Mouse (Mus musculus): ENCODE results near the gene Bcl2l13.
"Not testable (repeated sequence)": the region's sequence is repeated elsewhere in the genome, so short reads cannot be mapped to it uniquely, and the experiment has no call there.

Bcl2l13 gene

GRCm38 (mm10) chr6:120832097-120832496, 3.9 kb upstream of the Bcl2l13 start:
- DNase-seq = no peak

DNA sequence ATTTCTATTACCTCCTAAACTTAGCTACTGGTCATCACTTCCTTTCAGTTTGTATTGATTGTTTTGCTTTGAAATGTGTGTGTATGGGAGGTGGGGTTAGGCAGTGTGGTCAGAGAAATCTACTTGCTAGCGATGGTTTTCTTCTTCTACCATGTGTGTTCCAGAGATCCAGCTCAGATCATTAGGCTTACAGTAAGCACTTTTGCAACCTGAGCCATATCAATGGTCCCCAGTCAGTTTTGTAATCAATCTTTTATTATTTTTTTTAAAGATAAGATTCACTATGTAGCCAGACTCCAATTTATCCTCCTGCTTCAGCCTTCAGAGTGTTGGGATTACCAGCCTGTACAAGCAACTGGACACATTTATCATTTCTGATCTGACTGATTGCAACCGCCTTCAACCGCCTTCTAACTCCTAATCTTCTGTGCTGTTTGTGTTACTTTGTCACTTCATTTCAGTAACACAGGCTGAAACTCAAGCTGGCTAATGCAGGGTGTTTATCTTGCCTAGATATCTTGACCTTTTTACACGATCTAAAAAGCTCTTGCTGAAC, 1.2 kb upstream of the Bcl2l13 start:
- no peak for DNase-seq

DNA sequence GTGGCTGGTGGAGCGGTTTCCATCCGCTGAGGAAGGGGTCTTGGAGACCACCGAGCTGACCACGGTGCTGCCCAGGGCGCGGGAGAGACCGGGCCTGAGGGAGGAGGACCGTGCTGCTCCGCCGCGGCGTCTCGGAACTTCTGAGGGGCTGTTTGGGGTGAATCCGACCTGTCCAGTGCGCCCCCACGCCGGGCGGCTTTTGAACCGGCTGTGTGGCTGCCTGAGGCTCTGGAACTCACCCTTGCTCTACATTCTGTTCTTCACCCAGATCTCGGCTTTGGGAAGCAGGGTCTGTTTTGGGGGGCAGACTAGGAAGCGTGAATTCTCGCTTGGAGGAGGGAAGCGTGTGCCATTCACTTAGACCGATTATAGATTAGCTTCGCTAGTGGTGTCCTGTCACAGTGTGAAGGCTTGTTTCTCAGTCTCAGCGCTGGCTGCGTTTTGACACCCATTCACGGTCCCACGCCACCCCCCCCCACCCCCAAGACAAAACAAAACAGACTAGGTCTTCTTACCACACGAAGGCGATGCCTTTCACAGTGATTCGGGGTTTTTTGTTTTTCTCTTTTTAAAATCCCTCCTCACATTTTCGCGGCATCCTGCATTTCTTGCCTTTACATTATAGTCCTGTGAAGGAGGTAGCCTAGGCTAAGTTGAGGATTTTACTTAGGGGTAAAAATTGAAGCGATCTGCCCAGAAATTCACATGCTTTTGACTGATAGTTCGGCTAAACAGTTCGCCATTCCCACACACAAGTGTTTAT, 558 bp downstream of the Bcl2l13 start:
- DNase-seq = no peak

DNA sequence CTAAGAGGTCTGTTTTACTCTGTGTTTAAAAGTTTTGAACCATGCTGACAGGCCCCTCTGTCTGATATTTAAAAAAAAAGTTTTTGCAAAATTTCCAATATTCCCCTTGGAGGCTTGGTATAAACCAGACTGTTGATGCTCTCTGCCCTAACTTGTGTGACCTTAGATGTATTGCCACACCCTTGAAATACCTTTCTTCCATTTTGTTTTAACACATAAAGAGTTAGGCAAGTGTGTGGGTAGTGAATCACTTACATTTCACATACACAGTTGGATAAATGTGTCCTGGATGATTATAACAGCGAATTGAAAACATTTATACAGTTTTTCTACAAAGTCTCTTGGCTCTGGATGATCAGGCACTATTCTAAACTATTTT, 1.1 kb downstream of the Bcl2l13 start:
- no peak for DNase-seq

GRCm38 (mm10) chr6:120840258-120840657, 4.2 kb downstream of the Bcl2l13 start:
- DNase-seq = peak; percentile 77

GRCm38 (mm10) chr6:120841754-120842153, 5.7 kb downstream of the Bcl2l13 start:
- no peak for DNase-seq

- DNase-seq = not testable (repeated sequence)
Observed at GRCm38 (mm10) chr6:120850720-120851119, 14.7 kb downstream of the Bcl2l13 start.

DNA sequence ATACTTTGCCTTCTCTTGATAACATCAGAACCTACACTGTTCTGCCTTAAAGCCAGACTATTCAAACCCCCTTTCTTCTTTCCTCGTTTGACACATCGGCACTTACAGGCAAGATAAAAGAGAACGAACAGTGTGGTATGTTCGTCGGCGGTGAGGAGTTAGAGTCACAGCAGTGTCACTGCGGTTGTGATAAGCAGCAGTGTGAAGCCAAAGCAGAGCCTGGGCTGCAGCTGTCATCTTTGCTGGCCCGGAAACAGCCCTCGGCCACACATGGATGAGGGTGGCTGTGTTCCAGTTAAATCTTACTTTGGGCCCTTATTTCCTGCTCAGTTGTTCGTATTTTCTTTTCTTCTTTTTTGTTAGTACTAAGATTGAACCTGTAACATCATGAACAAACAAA, 18.4 kb downstream of the Bcl2l13 start:
- DNase-seq = peak; percentile 93

GRCm38 (mm10) chr6:120858217-120858711, 22.3 kb downstream of the Bcl2l13 start:
- DNase-seq = no peak

DNA sequence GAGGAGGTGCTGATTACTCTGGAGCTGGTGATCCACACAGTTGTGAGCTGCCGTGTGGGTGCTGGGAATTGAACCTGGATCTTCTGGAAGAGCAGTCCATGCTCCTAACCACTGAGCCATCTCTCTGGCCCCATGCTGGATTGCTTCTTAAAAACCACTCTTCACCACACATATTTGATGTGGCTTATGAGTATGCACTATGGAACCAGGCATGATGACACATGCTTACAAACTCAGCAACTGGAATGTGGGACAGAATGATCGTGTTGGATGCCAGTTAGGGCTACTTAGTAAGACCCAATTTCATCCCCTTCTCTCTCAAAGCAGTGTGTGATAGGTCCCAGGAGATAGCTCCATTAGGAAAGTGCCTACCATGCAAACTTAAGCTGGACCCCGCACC, 24.1 kb downstream of the Bcl2l13 start:
- no peak for DNase-seq

GRCm38 (mm10) chr6:120866051-120866814, 30.2 kb downstream of the Bcl2l13 start:
- no peak for DNase-seq

DNA sequence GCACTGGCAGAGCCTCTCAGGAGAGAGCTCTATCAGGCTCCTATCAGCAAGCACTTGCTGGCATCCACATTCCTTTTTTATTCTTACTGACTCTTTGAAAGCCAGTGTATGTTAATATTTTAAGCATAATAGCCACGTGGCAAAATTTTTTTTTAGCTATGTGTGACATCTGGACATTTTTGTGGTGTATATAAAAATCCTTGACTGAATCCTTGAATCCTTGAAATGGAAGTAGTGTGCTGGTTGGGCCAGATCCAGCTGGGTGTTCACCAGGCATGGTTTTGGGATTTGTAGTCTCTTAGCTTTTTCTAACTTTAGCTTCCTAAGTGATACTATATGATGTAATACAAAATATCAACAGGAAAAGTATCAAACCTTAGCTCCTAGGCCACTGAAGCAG, 32.8 kb downstream of the Bcl2l13 start:
- DNase-seq = no peak

DNA sequence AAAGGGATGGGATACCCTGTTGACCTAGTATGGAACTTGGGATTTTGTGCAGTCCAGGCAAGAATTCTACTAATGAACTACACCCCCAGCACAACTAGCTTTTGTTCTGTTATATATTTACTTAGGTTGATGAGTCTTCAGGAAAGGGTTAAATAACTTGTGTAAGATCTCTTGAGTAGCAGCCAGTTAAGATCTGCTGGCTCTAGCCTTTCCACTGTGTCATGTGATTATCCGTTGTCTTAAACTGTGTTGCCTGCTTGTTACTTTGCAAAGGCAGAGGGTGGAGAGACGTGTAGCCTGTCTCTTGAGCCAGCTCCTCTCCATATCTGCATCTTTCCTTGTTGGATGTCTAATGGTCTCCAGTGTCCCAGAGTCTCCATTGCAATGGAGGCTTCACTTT, 35.3 kb downstream of the Bcl2l13 start:
- DNase-seq = no peak

GRCm38 (mm10) chr6:120873874-120874273, 37.9 kb downstream of the Bcl2l13 start:
- DNase-seq = no peak

DNA sequence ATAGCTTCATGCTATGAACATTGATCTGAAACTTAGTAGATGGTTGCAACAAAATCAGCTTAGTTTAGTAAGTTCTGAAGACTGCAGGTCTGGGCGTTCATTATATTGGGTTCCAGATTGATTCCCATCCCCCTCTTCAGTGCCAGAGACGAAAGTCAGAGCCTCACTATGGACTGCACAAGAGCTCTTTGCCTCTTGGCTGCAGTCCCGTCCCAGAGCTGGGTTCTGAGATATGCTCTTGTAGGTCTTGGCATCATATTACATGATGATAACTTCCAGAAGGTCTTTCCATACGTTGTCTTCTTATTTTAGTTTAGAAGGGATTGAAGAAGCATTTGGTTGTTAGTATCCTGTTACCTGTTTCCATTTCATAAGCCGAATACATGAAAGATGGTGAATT, 43.0 kb downstream of the Bcl2l13 start:
- DNase-seq = no peak

DNA sequence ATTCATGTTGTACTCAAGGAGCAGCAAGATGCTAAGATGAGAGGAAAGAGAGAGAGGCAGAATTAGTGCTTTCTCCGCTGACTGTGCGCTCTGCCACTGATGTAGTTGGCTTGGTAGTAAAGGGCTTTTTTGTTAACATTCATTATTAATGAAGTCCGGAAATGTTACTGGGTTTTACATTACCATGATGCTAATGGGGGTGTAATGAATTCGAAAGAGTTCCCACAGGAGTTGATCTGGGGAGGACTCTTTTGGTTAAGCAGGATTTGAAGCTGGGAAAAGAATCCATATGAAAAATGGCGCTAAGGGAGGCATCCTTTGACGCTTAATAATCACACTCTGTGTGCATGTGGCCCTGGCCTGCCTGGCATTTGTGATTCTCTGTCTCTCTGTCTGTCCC, 48.4 kb downstream of the Bcl2l13 start:
- no peak for DNase-seq

DNA sequence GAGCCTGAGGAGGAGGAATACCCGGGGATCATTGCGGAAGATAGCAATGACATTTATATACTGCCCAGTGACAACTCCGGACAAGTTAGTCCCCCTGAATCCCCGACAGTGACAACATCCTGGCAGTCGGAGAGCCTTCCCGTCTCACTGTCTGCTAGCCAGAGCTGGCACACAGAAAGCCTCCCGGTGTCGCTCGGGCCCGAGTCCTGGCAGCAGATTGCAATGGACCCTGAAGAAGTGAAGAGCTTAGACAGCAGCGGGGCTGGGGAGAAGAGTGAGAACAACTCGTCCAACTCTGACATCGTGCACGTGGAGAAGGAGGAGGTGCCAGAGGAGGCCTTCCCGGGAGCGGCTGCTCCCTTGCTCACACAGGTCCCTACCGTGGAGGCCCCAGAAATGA, 50.7 kb downstream of the Bcl2l13 start:
- DNase-seq = no peak

- peak; percentile 73 for DNase-seq
Observed at GRCm38 (mm10) chr6:120894089-120894488, 58.1 kb downstream of the Bcl2l13 start.

DNA sequence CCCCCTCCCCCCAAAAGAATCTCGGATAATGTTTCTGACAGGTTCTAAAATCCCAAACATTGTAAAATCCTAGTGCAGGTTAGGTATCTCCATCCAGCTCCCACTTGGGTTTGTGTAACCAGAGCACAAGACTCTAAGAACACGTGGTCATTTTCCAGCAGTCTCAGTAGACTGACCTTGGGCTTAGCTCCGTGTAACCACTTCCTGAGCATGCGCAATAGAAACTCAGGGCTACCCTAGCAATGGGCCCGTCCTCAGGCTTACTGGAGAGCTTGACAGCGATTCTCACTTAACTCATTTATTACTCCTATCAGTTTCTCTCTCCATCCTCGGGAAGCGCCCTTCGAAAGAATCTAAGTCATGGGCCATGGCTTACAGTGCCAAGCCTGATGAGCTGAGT, 58.5 kb downstream of the Bcl2l13 start:
- DNase-seq = no peak

GRCm38 (mm10) chr6:120898188-120898833, 62.3 kb downstream of the Bcl2l13 start:
- DNase-seq = peak; percentile 94

DNA sequence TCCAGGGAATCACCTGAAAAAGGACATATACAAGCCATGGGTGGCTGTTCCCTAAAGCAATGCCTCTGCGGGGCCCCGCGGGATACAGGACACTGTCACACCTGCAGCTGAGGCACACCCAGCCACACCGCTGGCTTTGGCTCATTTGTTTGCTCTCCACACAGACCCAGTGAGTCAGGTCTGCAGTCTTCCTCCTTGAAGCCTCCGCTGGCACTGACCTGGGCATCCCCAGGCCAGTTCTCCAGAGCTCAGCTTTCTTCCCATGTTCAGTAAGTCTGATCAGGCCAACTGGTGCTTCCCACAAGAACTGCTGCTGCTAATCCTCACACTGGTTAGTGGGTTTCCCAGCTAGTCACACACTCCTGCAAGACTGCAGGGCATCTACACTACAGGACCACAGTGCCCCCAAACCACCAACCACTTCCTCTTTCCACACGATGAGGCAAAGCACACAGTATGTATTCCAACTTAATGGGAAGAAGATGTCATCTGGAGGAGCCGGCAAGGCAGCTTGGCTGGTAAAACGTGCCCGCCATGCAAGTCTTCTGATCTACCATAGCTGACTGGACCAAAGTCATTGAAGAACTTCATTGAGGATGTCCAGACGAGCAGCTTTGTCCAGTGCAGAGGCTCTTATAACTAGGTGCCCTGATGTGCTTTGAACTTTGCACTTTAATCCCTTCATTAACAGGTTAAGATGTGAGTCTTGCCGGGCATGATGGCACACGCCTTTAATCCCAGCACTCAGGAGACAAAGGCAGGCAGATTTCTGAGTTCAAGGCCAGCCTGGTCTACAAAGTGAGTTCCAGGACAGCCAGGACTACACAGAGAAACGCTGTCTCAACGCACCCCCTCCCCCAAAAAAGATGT, 66.0 kb downstream of the Bcl2l13 start:
- no peak for DNase-seq

DNA sequence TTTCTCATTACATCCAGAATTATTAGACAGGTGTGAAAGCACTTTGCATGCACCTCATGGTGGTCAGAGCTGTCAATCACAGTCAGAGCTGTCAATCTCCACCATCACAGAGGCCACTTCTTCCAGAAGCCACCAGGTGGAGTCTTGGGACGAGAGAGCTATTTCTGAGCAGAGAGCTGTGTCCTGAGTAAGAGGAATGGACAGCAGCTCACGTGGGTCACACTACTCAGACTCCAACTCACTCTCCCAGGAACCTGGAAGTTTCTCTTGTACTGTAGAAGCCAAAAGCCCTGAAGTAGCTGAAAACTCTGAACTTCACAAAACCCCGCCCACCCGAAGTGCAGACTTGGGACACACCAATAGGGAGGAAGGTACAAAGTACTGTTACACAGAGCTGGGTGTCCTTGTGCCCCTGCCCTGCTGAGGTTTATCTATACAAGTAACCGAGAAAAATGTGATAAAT, 67.5 kb downstream of the Bcl2l13 start:
- no peak for DNase-seq

Data from heart, adult 11 months (tissue).